Mouse (Mus musculus): ENCODE results near the gene Araf.

Gene Araf

GRCm38 (mm10) chrX:20853794-20854193 lies 56.2 kb downstream of the Araf start:
- DNase-seq = no peak

GRCm38 (mm10) chrX:20861453-20862104 lies 64.0 kb downstream of the Araf start:
- no peak for DNase-seq

- no peak for DNase-seq
Observed at GRCm38 (mm10) chrX:20862105-20863065, 64.8 kb downstream of the Araf start.

- no peak for DNase-seq
Observed at GRCm38 (mm10) chrX:20863161-20864101, 65.8 kb downstream of the Araf start.

- no peak for DNase-seq
Observed at GRCm38 (mm10) chrX:20868091-20868490, 70.5 kb downstream of the Araf start.

GRCm38 (mm10) chrX:20869203-20869602 lies 71.6 kb downstream of the Araf start:
- DNase-seq = no peak

GRCm38 (mm10) chrX:20869962-20870513 lies 72.4 kb downstream of the Araf start, which contains the start of gene Timp1:
Gene Timp1, plus strand, starts transcription at chrX:20870166.
- DNase-seq = no peak

GRCm38 (mm10) chrX:20872928-20873500 lies 75.4 kb downstream of the Araf start:
- DNase-seq = no peak

GRCm38 (mm10) chrX:20875241-20875640 lies 77.6 kb downstream of the Araf start:
- no peak for DNase-seq

- no peak for DNase-seq
Observed at GRCm38 (mm10) chrX:20910074-20910473, 112.5 kb downstream of the Araf start.

Data from right cerebral cortex, postnatal 14 days (tissue).